Mouse (Mus musculus) gastrocnemius, postnatal 36 days (tissue): ENCODE results near the gene Haus2. TPM values are rescaled to one million over a fixed set of nuclear protein-coding genes. Genes with fewer than 3 reads are reported as not detected.
"Not testable (repeated sequence)": the region's sequence is repeated elsewhere in the genome, so short reads cannot be mapped to it uniquely, and the experiment has no call there.

Experiments used
- DNase-seq, 2 experiments: peaks; one replicate each; pipeline ENCODE4 v3.0.0; 2022
- intact Hi-C: fragments of 180-260 bp; cut with DNase I; formaldehyde crosslinking; loops from one replicate; pipeline ENCODE4 v1.15.1; 2025
- long read RNA-seq, 2 experiments: library from polyadenylated mRNA; stranded (forward); transcript quantifications; one replicate each; pipeline ENCODE4 v2.0.0; 2021
- total RNA-seq, 2 experiments: library from RNA; stranded (reverse); gene quantifications; 2 replicates each; pipeline ENCODE4 v1.2.3; 2021

The Haus2 gene
- total RNA-seq = 1 to 10 TPM; 5.0 to 7.2 TPM
- long read RNA-seq, experiment 1, partial matches to known transcripts = 0 of 3 reads
- long read RNA-seq, experiment 1, other reads (novel, unspliced or antisense) = 1 of 3 reads
- long read RNA-seq, experiment 2, partial matches to known transcripts = 0 of 4 reads
- long read RNA-seq, experiment 2, other reads (novel, unspliced or antisense) = 0 of 4 reads

DNA sequence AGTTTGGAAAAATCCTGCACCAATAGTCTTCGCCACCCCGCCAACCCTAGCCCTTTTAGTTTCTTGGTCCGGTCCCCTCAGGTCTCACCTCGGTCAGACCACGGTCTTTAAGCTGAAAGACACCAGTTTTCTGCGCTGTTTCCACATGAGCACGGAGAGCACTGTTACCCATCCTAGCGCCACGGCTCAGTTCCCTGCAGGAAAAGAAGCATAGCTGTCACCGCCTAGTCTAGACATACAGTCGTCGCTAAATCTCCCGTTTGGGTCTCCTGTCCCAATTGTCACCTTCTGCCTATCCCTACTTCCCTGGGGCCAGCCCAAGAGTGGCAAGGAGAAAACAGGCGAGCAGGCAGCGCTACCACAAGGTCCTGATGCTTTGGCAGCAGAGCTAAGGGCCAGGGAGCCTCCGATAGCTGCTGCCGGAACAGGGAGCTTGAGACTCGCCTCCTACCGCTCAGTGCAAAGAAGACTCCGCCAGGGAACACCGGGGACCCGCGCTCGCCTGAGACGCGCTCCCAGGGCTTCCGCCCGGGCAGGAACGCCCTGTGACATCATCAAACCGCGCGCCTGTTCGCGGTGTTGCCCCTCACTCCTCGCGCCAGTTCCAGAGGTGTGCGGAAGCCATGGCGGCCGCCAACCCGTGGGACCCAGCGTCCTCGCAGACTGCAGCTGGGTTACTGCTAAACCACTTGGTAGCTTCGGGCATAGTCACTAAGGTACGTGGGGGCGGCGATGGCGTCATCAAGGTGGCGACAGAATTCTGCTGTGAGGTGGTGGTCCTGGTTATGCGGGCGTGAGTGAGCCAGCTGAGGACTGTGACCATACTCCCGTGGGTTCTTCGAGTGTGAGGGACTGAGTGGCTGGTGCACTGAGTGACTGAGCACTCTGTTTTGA, at the start of gene Haus2, which contains the start of gene Lrrc57:
Gene Haus2, plus strand, starts transcription at position 554 of the 894 bp plus-strand sequence.
Gene Lrrc57, minus strand, starts transcription at position 691 of the 894 bp plus-strand sequence.
- peak; percentile 83 to 89 for DNase-seq
- intact Hi-C loops = loop anchor here (5.0 kb wide), 2 partner anchors 77 to 132 kb away; no protein-coding TSS in a partner anchor

DNA sequence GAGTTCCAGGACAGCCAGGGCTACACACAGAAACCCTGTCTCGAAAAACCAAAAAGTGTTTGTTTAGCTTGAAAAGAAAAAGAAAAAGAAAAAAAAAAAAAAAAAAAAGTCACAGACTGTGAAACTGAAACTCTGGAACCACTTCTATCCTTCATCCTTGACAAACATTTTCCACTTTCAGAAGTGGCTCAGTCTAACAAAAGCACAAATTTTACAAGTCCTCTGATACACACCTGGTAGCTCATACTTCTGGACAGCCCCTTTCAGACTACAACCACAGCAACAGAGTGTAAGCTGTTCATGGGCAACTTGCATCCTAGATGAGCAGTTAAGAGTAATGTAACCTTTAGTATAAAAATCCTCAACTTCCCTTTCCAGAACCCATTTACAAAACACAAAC, 47.7 kb upstream of the Haus2 start:
- no peak for DNase-seq
- intact Hi-C loops = no loop called here

DNA sequence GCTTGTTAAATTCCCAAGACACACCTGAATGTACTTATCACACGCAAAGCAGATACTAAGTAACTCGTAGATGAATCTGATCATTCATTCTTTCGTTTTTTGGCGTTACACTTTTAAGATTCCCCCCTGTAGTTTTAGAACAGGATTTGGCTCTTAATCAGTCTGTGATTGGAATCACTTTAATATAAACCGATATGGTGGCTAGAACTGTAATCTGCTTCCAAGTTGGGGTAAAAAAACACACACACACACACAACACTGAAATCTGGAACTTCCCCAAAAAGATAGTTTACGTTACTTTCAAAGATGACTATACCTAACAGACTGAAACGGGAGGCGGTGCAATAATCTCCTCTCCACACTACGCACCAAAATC, 46.3 kb upstream of the Haus2 start:
- no peak for DNase-seq
- intact Hi-C loops = no loop called here

DNA sequence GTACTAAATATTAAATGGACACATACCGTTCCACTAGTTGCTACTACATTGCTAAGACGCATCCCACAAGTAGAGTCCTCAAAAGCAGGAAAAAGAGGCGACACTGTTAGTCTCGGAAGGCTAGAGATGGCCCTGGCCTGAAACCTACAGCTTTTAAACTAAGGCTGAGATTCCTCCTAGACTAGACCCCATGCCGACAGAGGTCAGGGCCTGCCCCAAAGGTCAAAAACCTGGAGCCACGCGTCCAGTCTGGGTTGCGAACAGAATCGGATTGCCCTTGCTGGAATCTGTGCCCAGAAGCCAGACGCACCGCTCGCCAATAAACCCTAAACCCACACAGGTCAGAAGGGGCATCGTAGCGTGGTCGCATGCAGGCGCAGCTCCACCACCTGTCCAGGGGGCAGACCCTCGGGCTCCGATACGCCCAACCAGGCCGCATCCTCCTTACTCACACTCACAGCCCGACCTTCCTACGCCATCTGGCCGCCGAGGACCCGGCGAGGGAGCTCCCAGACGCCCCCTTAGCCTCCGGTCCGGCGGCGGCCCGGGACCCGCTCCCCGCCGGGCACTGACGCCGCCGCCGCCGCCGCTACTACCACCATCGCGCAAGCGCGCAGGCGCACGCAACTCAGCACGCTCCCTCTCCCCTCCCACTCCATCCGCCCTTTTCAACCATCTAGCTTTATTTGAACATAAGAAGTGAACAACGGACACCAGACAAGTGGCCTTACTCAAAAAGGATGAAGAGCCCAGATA, 45.8 kb upstream of the Haus2 start, which contains the start of gene Zfp106:
Gene Zfp106, minus strand, starts transcription at position 609 of the 756 bp plus-strand sequence.
- DNase-seq = peak; percentile 75 to 80
- intact Hi-C loops = no loop called here

DNA sequence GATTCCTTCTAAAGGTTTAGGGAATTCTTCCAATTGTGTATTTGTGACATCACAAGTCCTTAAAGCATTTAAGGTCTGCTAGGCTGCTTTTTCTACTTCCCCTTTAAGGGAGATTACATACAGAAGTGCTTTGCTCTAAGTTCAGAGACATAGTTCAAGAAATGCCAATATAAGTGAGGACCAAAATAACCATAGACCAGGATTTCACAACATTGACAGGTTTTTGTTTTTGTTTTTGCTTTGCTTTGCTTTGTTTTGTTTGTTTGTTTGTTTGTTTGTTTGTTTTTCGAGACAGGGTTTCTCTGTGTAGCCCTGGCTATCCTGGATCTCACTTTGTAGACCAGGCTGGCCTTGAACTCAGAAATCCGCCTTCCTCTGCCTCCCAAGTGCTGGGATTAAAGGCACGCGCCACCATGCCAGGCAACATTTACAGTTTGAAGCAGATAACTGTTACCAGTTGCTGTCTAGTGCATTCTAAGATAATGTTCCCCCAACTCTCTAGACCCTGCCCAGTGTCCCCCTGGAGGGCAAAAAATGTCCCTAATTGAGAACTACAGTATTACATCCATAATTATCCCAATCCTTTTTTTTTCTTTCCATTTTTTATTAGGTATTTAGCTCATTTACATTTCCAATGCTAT, 44.5 kb upstream of the Haus2 start:
- DNase-seq, intact Hi-C loops: not testable (repeated sequence)

DNA sequence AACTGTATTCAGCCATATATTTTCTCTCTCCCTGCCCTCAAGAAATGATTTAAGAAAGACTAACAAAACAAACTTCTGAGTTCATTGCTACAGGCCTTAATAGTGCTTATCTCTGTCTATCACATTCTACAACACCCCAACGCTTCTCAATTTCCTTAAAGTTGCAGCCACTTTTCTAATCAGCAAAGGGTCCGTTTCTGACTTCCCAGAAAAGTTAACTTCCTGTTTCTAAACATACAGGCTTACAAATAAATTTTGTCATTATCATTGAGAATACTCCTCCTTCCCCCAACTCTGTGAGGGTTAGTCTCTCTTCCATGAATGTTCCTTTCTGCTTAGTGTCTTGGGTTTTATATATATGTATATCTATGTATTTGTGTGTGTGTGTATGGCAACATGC, 43.8 kb upstream of the Haus2 start:
- DNase-seq = no peak
- intact Hi-C loops = no loop called here

DNA sequence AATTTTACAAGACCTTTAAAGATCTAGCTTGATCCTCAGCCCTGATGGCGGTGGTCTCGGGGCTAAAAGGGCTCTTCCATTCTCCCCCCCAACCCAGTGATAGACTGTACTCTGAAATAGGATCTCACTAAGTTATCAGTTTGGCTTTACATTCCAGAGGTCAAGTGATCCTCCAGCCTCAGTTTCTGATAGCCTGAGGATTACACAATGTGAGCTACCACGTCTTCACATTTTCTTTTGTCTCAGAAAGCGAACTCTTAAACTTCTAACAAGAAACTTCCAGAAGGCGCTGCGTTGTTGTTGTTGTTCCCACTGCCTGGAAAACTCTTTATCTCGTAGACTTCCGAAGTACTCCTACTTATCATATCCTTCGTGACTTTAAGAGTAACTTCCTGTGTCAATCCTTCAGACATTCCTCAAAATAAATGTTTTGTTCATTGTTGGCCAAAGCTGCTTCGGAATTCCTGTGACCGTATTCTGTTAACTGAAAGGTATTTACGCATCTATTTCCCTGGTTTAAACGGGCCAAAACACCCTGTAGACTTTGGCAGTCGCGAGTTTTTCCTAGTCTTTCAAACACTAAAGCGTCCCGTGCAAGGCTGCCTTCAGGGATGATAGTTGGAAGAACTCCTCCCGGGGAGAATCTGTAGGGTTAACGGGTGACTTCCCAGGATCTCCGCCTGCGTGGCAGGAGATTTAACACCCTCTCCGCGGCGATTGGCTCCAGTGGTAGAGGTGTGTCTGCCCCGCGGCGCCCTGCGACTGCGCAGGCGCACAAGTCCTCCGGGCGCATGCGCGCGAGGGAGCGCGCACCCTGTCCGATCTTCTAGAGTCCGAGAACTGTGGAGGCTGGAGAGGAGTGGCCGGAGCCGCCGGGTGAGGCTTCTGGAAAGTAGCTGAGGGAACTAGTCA, 42.0 kb upstream of the Haus2 start, which contains the start of gene Snap23:
Gene Snap23, plus strand, starts transcription at position 786 of the 912 bp plus-strand sequence.
- intact Hi-C loops = no loop called here
- peak; percentile 92 to 95 for DNase-seq

DNA sequence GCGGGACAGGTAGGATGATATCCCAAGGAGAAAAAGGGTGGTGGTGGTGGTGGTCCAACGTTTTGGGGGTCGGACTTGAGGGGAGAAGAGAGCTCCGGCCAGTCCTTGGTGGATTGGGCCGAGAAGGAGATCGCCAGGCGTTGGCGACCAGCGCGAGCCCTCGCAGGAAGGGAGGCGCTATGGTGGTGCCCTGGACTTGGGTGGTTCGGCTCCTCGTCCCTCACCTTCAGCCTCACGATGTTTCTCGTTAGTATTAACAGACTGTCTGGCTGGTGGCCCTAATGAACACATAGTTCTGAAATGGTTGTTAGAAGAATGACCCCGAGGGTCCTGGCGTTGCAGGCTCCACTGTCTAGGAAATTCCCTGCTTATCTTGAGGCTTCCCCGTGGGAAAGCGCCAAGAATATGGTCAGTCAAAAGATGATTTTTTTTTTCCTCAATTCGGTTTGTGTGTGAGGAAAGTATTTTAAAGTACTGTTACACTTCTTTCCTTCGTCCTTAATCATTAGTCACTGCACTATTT, 41.3 kb upstream of the Haus2 start:
- no peak for DNase-seq
- intact Hi-C loops = no loop called here

DNA sequence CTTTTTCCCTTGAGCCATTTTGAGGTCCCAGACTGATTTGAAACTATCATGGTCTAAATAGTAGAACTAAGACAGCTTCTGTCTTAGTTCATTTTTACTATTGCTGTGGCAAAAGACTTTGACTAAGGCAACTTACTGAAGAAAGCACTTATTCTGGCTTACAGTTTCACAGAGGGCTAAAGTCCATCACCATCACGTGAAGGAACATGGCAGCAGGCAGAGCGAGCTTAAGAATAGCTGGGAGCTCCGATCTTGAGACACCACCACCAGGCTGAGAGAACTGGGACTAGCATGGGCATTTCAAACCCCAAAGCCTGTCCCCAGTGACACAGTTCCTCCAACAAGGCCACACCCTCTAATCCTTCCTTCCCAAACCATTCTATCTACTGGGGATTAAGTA, 38.1 kb upstream of the Haus2 start:
- DNase-seq = no peak
- intact Hi-C loops = no loop called here

DNA sequence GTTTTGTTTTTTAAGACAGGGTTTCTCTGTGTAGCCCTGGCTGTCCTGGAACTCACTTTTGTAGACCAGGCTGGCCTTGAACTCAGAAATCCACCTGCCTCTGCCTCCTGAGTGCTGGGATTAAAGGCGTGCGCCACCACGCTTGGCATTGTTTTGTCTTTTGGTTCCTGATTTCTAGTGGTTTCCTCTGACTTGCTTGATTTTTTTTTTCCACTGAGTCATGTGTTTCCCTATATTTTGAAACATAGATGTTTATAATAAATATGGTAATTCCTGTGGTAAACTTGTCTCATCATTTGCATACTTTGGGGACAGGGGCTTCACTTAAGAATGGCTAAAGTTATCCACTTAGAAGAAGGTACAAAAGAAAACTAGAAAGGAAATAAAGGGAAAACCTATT, 37.0 kb upstream of the Haus2 start:
- intact Hi-C loops, DNase-seq: not testable (repeated sequence)

DNA sequence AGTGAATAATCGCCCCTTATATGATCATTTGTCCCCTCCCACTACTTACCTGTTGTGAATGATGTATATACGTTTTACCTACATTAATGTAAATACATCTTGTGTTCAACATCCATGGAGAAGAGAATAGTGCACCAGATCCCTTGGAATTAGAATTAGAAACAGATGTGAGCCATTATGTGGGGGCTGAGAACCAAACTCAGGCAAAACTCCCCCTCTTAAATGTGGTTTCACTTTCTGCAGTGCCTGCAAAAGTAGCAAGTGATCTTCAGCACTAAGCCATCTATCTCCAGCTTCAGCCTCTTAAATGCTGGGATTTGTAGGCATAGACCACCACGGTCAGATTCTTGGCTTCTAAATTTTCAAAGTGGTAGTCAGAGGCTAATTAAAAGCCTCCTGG, 34.1 kb upstream of the Haus2 start:
- DNase-seq = no peak
- intact Hi-C loops = no loop called here

DNA sequence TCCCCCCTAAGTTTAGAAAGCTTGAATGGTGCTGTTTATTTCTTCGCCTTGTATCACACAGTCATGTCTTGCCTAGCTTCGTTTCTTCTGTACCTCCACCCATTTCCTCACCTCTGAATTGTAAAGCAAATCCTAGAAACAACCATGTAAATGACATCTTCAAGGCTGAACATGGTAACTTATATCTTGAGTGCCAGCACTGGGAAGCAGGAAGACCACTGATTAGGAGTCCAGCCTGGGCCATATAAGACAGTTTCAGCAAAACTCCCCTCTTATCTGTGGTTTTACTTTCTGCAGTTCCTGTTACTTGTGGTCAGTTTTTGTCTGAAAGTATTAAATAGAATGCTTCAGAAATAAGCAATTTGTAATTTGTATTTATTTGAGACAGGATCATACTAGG, 33.2 kb upstream of the Haus2 start:
- no peak for DNase-seq
- intact Hi-C loops = no loop called here

DNA sequence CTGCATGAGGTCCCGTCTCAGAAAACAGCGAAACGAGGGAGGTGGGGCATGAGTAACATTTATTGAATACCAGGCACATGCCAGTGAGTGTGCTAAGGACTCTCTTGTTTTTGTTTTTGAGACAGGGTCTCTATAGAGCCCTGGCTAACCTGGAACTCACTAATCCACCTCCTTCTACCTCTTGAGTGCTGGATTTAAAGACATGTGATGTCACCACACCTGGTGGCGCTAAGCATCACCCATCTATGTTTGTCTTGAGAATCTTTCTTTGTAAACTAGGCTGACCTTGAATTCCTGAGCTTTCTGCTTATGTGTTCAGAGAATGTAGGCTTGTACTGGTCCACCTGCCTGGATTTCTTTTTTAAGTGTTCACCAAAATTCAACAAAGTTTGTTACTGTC, 31.4 kb upstream of the Haus2 start:
- intact Hi-C loops = no loop called here
- DNase-seq = no peak

DNA sequence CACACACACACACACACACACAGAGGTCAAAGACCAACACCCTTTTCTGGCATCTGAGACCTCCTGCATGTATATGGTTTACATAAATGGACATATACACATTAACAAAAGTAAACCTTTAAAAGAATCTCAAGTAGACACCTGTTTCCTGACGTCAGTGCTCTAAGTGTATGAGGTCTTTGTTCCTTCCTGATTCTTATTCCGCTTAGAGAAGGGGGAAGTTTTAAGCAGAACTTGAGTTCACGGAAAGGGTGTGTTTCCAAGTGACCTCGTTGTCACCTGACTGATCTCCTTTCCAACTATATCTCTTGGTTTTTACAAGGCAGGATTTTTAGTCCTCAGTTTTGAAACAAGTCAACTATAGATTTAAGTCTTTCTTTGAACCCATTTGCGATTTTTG, 30.9 kb upstream of the Haus2 start:
- no peak for DNase-seq
- intact Hi-C loops = no loop called here

DNA sequence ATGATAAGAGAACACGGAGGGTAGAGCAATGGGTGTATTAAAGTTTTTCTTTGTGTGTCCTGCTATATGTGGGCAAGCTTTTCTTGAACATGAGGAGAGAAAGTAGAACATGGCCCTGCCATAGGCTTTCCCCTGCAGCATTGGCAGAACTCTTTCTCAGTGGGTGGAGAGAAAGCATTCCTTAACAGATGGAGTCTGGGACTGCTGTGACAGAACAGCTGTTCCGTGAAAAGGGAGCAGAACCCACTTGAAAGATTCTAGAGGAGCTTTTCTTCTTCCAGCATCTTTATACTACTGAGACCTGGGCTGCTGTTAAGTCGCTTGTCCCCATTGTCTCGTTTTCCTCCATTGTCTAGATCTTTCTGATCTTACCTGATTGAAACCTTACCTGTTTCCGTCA, 19.4 kb upstream of the Haus2 start:
- DNase-seq = no peak
- intact Hi-C loops = no loop called here

DNA sequence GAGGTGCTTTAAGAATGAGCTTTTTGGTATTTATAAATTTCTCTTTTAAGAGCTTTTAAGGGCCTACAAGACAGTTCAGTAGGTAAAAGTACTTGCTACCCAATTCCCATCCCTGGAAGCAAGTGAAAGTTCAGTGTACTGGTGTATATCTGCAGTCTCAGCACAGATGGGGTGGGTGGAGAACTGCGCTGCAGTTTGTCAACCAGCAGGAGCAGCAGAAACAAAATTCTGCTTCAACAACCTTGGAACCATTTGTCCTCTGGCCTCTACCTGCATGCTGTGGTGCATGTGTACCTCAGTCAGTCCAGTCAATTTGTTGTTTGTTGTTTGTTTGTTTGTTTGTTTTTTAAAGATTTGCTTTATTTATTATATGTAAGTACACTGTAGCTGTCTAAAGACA, 17.0 kb upstream of the Haus2 start:
- DNase-seq = no peak
- intact Hi-C loops = no loop called here

DNA sequence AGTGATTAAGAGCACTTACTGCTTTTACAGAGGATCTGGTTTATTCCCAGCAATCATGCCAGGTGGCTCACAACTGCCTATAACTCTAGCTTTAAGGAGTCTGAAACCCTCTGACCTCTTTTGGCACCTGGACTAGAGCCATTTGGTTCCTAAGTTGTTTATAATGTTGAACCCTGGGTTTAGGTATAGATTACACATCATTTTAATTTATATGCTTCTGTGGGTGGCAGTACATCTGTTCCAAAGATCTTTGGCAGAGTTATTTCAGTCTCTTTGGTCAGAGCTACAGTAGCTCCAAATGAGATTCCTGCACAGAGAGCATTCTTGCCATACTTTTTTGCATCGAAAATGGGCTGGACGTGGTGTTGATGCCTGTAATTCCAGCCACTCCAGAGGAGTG, 11.4 kb upstream of the Haus2 start:
- no peak for DNase-seq
- intact Hi-C loops = no loop called here

DNA sequence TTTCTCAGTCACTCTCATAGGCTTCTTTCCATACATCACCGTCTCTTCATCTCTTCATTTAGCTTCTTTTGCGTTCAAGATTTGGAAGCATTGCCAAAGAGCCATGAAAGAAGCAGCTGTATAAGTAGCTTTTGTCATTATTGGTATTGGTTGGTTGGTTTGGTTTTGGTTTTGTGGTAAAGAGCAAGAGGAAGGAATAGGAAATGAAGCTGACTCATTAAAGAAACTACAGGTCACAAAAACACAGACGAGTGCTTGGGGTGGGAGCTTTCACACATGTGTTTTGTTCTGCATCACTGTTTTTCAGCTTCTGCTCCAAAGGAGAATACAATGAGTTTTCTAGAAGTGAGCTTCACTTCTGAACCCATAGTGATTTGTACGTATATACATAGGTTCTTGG, 9.7 kb upstream of the Haus2 start:
- intact Hi-C loops = no loop called here
- DNase-seq = no peak

DNA sequence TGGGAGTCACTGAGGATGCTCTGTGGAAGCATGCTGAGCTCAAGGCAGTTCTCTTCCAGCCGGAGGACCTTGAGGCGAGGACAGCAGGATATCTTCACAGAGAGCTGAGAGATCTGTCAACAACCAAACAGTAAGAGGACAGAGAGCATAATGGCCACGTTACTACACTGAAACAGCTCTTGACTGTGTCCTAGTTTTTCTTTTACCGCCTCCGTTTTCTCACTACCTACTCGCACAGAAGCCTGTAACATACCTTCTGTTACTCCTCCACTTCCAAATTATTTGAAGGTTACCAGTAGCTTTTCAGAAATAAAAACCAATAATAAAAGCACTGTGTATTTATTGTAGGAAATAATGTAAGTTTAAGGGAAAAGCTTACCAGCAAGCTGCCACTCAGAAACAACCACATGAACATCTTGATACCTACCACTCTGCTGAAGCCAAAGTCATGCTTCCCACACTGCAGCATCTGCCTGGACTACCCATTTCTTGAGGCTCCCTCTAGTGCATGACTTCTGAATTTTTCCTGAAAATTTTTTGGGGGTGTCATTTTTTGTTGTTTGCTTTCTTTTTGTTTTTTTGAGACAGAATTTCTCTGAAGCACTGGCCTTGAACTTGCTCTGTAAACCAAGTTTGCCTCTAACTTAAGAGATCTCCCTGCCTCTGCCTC, 3.0 kb upstream of the Haus2 start:
- DNase-seq = no peak
- intact Hi-C loops = loop anchor here (5.0 kb wide), 2 partner anchors 74 to 129 kb away; no protein-coding TSS in a partner anchor
